Mouse (Mus musculus) testis, postnatal 14 days (tissue): ENCODE measurements at regions not wholly inside any gene's neighbourhood (a gene's known extent, or its start where the extent isn't known, plus 50 kb on each side); places are given as distances from the start of the nearest gene placed in this dataset.

Experiments used
- DNase-seq: peaks from one replicate; pipeline ENCODE4 v3.0.0; 2021; ENCODE audit warnings: low spot score

DNA sequence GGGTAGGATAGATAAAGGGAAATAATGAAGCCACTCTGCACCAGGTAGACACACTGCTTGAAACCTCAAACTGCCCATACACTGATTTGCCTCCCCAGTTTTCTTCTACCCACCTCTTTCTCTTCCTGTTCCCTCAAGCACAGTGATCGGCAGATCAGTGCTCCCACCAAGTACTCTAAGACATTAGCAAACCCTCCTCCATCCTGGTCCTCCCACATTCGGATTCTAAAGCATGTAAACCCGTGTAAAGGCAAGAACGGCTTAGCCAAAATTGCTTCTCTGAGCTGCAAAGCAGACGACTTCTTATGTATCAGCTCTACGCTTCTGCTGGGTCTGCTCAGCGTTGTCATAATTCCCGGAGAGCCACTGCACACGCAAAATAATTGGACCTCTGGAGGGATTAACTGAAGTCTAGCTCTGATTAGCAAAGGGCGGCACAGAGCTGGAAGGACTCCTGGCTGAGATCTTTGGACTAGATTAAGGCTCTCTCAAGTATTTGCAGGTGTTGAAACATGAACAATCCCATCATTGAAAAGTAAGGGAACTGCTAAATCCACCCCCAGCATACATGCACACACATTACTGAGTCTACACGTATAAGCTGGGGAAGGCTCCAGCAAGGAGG lies 67.2 kb downstream of the Mtx3 start:
- no peak for DNase-seq

- no peak for DNase-seq
These were observed 68.1 kb downstream of the Mtx3 start for GRCm38 (mm10) chr13:92912661-92913060.

DNA sequence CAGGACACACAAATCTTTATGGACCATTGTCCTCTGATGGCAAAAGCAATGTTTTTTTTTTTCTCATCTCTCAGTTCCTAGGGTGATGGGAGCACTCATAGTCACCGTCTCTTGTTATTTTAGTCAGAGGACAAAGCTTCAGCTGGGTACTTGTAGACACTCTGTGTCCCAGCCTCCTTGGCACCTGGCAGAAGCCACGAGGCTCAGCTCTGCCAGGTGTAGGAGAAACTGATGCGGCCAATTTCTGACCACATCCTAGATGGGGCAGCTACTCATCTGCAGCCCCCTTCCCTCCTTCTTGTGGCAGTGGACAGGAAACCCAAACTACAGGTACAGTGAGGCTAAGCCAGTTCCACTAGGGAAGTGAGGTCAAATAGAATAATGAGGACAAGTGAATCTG lies 70.1 kb downstream of the Mtx3 start:
- DNase-seq = no peak

DNA sequence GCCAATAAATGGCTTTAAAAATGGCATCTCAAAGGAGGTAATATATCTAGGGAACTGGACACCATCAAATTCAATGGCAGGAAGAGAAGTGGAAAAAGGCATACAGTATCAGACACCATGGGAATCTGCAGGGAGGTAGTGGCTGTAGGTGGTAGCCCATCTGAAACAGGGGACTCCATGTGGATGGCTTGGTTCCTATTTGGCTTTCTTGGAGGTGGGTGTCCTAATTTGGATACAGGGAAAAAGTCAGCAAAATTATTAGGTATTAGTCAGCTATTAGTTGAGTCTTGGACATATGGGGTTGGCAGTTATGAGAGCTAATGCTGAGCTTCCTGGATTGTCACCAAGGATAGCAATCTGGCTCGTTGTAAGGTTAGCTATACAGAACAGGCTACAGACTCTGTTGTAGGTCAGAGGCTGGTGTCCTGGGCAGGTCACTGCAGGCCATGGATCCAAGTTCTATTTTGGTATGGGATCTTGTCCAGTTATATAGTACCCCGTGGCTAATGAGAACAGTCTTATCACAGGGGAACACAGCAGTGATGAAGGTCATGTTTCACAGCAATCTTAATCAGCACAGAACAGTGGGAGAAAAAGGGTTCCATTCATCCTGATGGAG lies 70.8 kb downstream of the Mtx3 start:
- no peak for DNase-seq

DNA sequence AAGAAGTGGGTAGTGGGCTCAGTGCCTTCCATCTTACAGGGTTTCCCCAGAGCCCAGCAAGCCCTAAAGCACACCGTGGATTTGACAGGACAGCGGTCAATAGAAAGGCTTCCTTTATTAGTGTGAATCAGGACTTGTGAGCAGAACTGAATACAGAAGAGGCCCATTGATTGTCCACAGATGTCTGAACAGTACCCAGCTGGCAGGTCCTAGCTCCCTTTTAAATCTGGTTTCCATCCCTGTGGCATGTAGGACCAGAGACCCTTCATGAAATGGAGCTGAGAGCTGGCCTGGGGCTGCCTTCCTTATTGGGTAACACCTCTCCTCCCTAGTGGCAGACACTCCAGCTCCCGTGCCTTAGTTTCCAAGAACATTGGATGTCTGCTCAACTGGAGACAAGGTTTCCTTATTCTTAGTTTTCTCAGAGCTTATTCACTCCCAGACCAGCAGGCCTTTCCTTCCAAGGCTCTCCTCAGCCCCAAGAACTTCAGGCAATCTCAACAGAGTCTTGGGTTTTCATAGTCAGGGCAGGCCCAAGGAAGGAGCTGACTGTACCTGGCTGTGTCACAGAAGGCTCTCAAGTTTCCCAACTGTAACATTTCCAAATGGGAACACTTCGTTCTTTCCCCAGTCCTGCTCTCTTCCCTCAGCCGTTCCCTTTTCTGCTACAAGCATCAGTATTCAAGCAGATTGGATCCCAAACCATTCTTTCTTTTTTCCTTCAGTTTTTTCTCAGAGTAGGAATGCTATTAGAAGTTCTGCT lies 71.6 kb downstream of the Mtx3 start:
- no peak for DNase-seq

GRCm38 (mm10) chr13:92919882-92920281 lies 75.3 kb downstream of the Mtx3 start:
- DNase-seq = no peak

GRCm38 (mm10) chr13:92921936-92922335 lies 77.4 kb downstream of the Mtx3 start:
- no peak for DNase-seq

DNA sequence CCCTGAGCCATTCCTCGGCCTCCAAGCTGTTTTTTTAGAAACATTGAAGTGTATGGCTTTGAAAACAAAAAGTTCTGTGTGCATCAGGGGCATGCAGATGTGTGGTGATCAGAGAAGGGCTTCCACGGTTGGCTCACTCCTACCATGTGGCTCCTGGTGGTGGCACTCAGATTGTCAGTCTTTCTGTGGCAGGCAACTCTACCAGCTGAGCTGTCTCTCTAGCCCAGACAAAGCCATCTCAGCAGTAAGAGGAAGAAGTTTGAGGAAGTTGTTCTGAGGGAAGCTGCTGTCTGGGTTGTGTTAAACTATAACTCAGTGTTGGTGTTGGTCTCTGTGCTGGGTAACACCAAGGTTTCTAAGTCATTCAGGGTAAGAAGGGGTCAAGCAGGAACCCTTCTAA lies 78.9 kb downstream of the Mtx3 start:
- DNase-seq = no peak

DNA sequence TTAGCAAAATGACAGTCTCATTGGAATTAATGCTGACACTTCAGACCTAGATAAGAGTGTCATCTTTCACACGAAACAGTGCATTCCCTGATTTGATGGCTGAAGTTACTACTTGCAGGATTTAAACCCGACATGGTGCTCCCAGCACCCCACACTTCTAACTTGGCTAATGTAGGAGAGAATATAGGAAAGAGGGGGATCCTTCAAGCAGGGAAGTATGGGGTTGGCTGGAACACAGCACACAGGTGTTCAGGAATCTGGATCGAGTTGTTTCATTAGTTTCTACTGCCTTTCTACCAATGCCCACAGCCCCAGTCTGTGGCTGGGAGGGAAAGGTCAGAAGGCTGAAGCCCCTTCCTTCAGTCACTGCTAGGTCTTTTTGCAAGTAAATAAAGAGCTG lies 79.5 kb downstream of the Mtx3 start:
- DNase-seq = no peak

GRCm38 (mm10) chr13:92925196-92925595 lies 80.6 kb downstream of the Mtx3 start:
- no peak for DNase-seq

DNA sequence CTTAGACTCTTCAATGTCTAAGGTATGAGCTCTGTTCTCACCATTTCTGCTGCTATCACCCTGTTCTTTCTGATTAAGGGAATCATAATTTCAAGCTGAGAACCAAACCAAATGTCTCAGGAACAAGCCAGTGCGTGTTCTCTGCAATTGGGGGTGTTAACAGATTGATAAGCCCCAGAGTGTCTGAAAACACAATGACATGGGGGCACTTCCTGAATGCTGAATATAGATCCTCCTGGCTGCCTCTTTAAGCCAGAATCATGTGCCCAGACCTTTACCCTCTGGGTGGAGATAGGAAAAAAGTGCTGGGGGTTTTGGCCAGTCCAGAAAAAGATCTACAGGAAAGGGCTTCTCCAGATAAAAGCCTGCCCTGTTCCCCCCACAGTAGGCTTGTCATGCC lies 84.0 kb downstream of the Mtx3 start:
- no peak for DNase-seq

DNA sequence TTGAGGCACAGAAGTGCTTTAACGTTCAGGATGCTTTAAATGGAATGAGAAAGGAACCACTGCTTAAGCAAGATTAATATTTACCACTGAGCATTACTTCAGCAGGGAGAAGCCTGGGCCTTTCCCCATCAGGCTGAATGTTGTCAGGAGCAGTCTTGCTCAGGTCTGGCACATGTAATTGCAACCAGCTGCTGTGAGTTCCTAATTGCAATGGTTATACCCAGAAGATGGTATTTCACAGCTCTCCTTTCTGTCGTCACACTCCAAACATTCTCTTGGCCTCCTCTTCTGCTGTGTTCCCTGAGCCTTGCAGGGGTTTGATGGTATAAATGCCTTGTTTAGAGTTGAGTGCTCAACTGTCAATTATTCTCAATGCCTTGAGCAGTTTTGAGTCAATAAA lies 87.1 kb downstream of the Mtx3 start:
- no peak for DNase-seq

DNA sequence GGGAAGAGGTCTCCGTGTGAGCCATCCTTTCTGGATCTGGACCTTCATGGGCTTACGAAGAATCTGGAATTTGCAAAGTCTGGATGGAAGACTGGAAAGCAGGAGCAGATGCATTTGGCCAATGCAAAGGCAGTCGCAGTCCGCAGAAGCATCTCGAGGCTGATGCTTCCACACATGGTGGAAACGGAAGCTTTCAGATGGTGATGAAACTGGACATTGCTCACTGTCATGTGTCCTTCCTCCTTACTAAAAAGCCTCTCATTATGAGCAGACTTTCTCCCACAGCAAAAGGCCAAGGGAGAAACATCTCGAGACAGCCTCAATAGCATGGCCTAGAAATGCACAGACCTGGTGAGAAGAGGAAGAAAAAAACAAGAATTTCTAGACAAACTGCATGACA lies 94.5 kb downstream of the Mtx3 start:
- no peak for DNase-seq

DNA sequence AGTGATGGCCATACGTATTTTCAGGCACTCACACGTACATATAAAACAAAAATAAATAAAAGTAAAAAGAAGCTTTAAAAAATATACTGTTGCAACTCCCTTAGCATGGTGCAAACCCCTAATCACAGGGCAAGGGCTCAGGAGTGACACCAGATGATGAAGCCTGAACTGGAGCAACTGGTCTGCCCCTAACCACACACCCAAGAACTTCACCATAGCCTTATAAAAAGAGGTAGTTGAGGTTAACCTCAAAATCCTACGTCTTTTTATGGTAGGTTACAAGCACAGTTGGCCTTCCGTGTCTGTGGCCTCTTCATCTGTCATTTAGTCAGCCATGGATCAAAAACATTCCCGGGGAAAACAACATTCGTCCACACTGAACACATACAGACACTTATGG lies 96.0 kb downstream of the Mtx3 start:
- DNase-seq = no peak

- no peak for DNase-seq
These were observed 104.0 kb downstream of the Mtx3 start for GRCm38 (mm10) chr13:92948560-92948959.

DNA sequence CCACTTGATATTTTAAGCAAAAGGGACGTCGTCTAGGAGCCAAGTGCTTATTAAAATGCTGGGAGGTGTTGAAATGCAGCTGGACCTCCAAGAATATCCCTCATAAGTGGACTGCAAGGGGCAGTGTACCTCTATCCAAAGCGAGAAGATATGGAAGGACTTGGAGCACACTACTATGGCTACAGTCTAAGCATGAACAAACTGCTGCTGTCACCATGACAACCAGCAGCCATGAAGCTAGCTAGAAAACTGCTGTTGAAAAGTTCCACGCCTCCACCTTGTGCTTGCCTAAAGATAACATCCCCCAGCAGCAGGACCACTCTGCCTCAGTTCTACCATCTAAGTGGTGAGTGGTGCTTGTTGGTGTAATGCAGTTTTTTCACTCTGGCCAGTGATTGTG lies 115.5 kb downstream of the Mtx3 start:
- no peak for DNase-seq

- no peak for DNase-seq
These were observed 118.1 kb downstream of the Mtx3 start for GRCm38 (mm10) chr13:92962625-92963024.

- no peak for DNase-seq
These were observed 118.9 kb downstream of the Mtx3 start for GRCm38 (mm10) chr13:92963351-92963895.

DNA sequence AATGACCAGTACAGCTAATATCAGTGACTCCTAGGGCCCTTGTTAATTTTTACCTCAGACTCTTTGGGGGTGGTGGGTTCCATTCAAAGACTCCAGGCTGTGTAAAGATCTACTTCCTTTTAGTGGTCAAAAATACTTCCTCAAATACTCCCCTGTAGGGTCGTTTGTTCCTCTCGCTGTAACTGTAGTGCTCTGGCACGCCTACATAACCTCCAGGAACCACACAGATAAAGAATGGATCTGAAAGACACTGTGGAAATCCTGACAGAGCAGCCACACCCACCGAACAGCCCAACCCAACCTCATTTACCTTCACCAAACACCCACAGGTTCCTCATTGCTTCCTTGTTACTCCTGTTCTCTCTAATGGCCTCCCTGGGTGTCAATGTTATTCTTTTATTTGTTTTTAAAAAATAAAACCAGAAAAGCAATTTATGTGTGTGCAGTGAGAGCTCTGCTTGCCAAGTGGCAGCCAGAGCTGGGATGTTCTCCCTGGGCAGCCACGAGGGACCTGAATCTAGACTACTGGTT lies 119.7 kb downstream of the Mtx3 start:
- DNase-seq = no peak

GRCm38 (mm10) chr13:92967025-92967610 lies 122.6 kb downstream of the Mtx3 start:
- no peak for DNase-seq

DNA sequence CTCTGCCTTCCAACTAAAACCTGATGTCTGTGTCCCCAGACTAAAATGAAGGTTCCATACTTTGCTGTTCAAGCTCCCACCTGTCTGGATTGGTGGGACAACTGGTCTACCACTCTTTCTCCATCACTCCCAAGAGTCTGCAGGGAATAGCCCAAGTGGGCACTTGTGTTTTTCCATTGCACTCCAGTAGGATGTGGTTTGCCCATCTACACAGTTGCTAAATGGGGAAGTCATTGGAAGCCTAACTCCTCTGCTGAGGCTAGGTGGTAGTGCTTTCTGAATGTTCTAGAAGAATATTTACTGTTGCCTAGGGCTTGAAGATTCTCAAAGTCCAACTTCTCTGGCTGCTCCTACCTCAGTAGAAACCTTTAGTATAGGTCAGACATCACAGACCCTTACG lies 125.0 kb downstream of the Mtx3 start:
- DNase-seq = no peak

- DNase-seq = no peak
These were observed 128.3 kb downstream of the Mtx3 start for GRCm38 (mm10) chr13:92972891-92973290.

DNA sequence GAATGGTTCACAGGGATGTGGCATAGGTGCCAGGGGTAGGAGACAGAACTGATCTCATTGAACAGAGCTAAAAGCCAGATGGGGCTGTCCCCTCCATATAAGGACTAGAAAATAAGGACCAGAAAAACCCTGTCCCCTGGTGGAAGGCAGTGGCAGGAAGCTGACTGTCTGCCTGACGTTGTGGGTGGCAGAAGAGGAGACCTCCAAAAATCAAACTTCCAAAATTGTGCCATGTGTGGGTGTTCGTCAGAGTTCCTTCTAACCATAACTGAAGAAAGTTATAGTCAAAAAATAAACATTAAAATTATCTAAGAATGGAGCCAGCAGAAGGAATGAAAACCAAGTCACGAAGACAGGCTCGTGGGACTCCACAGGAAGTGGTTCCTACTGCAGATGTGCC lies 129.2 kb downstream of the Mtx3 start:
- no peak for DNase-seq
